Mouse (Mus musculus): ENCODE measurements at regions not wholly inside any gene's neighbourhood (a gene's known extent, or its start where the extent isn't known, plus 50 kb on each side); places are given as distances from the start of the nearest gene placed in this dataset.

DNA sequence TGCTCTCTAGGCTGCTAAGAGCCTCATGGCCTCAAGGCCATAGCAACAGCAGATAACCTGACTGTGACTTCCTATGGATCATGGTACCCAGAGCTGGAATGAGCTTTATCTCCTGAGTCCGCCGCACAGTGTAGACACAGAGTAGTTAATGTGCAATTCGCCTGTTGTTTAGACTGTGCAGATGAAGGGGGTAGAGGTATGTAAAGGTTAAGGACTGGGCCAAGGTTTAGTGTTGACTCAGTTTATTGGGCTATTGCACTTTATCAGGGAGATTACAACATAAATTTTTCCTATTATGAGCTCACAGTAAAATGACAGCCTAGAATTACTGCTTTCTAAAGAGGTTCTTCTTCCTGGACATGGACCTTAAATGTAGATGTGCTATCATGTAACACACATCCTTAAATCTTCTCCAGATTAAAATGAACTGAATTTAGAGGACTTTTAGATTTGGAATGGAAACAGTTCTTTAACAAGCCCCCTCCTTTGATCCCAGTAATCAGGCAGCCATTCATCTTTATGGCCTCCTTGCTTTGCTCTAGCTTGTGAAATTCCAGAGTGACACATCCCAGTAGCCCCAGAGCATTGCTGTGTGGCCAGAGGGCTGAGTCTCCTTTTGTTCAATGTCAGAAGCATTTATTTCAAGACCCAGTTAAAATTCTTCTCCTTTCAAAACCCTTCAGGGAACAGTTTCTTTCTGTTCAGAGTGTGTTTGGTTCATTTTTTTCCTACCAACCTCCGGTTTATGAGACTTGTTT, 396.8 kb upstream of the Ctso start:
- Histone ChIP-seq H3K27me3 (ENCODE audit: insufficient read depth, low read length) (no peaks in the 10 kb centered on the region), H3K9me3 (ENCODE audit: low read length) (no peaks in the 10 kb centered on the region), H3K4me3 (ENCODE audit: low read depth, low read length) (no peak overlapping the region), H3K27ac (ENCODE audit: low read depth, low read length) (no peak overlapping the region), H3K9ac (replicated peaks; ENCODE audit: low read length, poor library complexity, severe bottlenecking) (no peak overlapping the region), H3K4me2 (ENCODE audit: low read depth, low read length, poor library complexity, severe bottlenecking) (no peak overlapping the region), H3K4me1 (ENCODE audit: insufficient read depth, low read length) (no peaks in the 10 kb centered on the region), H3K36me3 (ENCODE audit: insufficient read depth, low read length) (no peaks in the 10 kb centered on the region)
- ATAC-seq (ENCODE audit: low FRiP score) (no peak), DNase-seq (ENCODE audit: low spot score) (no peak)
- no peak for TF ChIP-seq CTCF (IDR thresholded peaks at IDR 0.05)
- 83% methylated on average over 4 of the region's 4 CpGs for whole genome bisulfite sequencing

DNA sequence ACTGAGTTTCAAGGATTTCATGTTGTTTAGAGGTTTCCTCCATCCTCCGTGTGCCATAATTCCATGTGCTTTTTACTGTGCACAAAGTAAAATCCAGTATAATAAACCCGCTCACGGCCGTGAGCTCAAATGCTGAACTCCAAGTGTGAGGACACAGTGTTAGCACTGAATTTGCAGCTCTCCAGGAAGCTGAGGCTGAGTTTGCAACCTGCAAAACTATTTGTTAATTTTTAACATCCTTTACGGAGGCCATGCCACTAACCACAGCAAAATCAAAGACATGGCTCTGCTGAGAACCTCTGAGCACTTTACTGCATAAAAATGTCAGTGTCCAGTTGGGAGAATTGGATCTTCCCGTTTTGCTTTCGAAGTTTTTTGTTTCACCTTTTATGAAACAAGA, 377.6 kb upstream of the Ctso start:
- H3K27me3 ChIP-seq (ENCODE audit: insufficient read depth, low read length), result no peaks in the 10 kb centered on the region
- no peak overlapping the region for H3K9ac ChIP-seq (replicated peaks; ENCODE audit: low read length, poor library complexity, severe bottlenecking)
- no peak for TF ChIP-seq CTCF (IDR thresholded peaks at IDR 0.05)
- 75% methylated on average over 7 of the region's 7 CpGs for WGBS
- DNase-seq (ENCODE audit: low spot score) (no peak), ATAC-seq (ENCODE audit: low FRiP score) (no peak)
- H3K9me3 ChIP-seq (ENCODE audit: low read length), result no peaks in the 10 kb centered on the region
- H3K4me1 ChIP-seq (ENCODE audit: insufficient read depth, low read length), result no peaks in the 10 kb centered on the region
- H3K4me3 ChIP-seq (ENCODE audit: low read depth, low read length), result no peak overlapping the region
- H3K4me2 ChIP-seq (ENCODE audit: low read depth, low read length, poor library complexity, severe bottlenecking), result no peak overlapping the region
- no peaks in the 10 kb centered on the region for H3K36me3 ChIP-seq (ENCODE audit: insufficient read depth, low read length)
- H3K27ac ChIP-seq (ENCODE audit: low read depth, low read length), result no peak overlapping the region

DNA sequence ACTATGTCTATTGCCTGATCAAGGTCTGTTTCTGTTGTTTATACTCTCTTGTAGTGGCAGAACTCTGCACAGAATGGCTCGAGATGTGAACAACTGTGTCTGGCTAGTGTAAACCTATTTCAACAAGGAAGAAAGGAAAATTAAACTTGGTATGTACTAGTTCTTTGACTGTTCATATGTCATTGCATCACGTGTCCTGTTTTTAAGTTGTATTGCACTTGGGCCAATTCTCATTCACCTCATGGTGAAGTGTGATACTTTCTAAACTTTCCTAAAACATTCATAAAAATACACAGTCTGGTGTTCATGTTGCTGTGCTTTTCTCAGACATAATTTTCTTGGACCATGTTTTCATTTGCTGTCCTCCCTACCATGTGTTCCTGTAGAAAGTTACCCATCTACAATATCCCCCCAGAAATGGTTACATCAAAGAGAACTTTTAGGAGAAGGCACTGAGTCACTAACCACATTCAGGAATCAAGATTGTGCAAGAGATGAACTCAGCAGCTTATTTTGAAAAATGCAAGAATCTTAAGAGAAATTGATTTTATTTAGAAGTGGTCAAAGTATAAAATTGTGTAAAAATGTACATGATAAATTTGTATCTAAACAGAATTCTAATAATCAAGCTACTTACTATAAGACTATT, 369.7 kb upstream of the Ctso start:
- Histone ChIP-seq H3K27me3 (ENCODE audit: insufficient read depth, low read length) (no peaks in the 10 kb centered on the region), H3K4me1 (ENCODE audit: insufficient read depth, low read length) (no peaks in the 10 kb centered on the region), H3K27ac (ENCODE audit: low read depth, low read length) (no peak overlapping the region), H3K9ac (replicated peaks; ENCODE audit: low read length, poor library complexity, severe bottlenecking) (no peak overlapping the region), H3K4me3 (ENCODE audit: low read depth, low read length) (no peak overlapping the region), H3K4me2 (ENCODE audit: low read depth, low read length, poor library complexity, severe bottlenecking) (no peak overlapping the region), H3K9me3 (ENCODE audit: low read length) (no peaks in the 10 kb centered on the region), H3K36me3 (ENCODE audit: insufficient read depth, low read length) (no peaks in the 10 kb centered on the region)
- DNase-seq (ENCODE audit: low spot score), result no peak
- 96% methylated on average over 2 of the region's 2 CpGs for WGBS
- TF ChIP-seq CTCF (IDR thresholded peaks at IDR 0.05), result no peak
- ATAC-seq (ENCODE audit: low FRiP score), result no peak

DNA sequence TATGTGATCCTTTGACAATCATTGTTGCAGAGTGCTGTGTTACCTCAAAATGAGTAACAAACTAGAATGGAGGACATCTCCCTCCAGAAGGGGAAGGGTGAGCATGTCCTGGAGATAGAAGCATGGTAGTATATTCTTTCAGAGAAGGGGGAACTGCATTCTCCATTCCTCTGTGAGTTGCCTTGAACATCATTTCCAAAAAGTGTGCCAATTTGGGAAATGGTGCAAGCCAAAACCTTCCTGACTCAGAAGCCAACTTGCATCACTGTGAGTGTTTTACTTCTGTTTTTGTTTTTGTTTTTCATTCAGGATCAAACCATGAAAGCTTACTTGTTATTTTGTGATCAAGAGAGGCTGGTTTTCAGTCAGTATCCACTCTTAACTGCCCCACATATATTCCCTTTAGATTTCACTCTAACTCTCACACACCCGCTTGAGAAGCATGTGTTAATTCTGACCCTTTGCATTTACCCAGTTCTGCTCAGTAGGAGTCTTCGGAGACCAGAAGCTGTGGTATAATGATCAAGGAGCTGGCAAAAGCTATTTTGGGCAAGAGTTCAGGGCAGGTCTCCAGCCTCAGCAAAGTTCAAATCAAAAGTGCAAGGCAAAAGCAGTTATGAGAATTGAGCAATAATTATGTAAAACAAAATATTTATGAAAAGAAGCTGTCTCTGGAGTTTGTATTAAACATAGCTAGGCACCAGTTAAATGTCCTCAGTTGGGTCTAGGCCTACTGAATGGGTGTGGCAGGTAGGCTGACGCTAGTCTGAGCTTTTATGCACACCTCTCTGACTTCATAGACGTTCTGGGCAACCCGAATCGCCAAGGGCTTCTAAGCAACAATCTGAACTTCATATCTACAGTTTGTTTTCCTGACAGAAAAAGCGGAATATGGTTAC, 368.3 kb upstream of the Ctso start:
- TF ChIP-seq CTCF (IDR thresholded peaks at IDR 0.05), result no peak
- 87% methylated on average over 7 of the region's 7 CpGs for WGBS
- Histone ChIP-seq H3K9me3 (ENCODE audit: low read length) (no peaks in the 10 kb centered on the region), H3K27ac (ENCODE audit: low read depth, low read length) (no peak overlapping the region), H3K4me1 (ENCODE audit: insufficient read depth, low read length) (no peaks in the 10 kb centered on the region), H3K4me2 (ENCODE audit: low read depth, low read length, poor library complexity, severe bottlenecking) (no peak overlapping the region), H3K27me3 (ENCODE audit: insufficient read depth, low read length) (no peaks in the 10 kb centered on the region), H3K4me3 (ENCODE audit: low read depth, low read length) (no peak overlapping the region), H3K36me3 (ENCODE audit: insufficient read depth, low read length) (no peaks in the 10 kb centered on the region), H3K9ac (replicated peaks; ENCODE audit: low read length, poor library complexity, severe bottlenecking) (no peak overlapping the region)
- no peak for DNase-seq (ENCODE audit: low spot score)
- ATAC-seq (ENCODE audit: low FRiP score), result no peak

DNA sequence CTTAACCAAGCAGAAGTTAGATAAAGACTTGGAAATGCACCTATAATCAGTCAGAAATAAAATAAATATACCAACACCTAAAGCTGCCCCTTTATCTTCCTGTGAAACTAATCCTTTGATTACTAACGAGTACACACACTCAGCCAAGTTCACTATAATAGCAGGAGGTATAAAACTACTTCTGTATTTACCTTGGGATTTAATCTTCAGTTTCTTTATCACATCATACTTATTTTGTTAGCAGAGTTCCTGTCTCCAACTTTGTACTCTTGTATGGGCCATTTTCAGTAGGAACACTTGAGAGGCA, 367.7 kb upstream of the Ctso start:
- Histone ChIP-seq H3K36me3 (ENCODE audit: insufficient read depth, low read length) (no peaks in the 10 kb centered on the region), H3K4me1 (ENCODE audit: insufficient read depth, low read length) (no peaks in the 10 kb centered on the region), H3K4me2 (ENCODE audit: low read depth, low read length, poor library complexity, severe bottlenecking) (no peak overlapping the region), H3K4me3 (ENCODE audit: low read depth, low read length) (no peak overlapping the region), H3K27me3 (ENCODE audit: insufficient read depth, low read length) (no peaks in the 10 kb centered on the region), H3K27ac (ENCODE audit: low read depth, low read length) (no peak overlapping the region), H3K9ac (replicated peaks; ENCODE audit: low read length, poor library complexity, severe bottlenecking) (no peak overlapping the region), H3K9me3 (ENCODE audit: low read length) (no peaks in the 10 kb centered on the region)
- no peak for TF ChIP-seq CTCF (IDR thresholded peaks at IDR 0.05)
- DNase-seq (ENCODE audit: low spot score), result no peak
- 74% methylated on average over 1 of the region's 1 CpGs for WGBS
- ATAC-seq (ENCODE audit: low FRiP score), result no peak
